Mouse (Mus musculus): ENCODE measurements around the gene Ngp. TPM values are rescaled to one million over a fixed set of nuclear protein-coding genes. Genes with fewer than 3 reads are reported as not detected.
"Not testable (repeated sequence)": the region's sequence is repeated elsewhere in the genome, so short reads cannot be mapped to it uniquely, and the experiment has no call there.

Ngp gene
- polyA plus RNA-seq, 2 experiments, result 1.5 to 5.9 TPM

DNA sequence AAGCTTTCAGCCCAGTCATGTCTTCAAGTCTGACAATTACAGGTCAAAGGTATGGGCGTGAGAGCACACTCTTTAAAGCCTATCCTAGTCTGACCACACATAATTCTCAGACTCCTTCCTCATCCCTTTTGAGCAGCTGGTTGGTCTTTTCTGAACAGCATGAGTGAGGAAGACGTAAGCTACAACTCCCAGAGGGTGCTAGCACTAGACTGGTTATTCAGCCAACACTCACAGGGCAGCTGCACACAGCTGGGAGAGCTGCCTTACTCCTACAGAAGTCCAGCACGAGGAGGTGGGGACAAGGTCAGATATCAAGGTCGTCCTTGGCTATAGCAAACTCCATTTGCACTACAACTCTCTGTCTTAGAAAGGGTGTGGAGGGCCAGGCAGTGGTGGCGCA lies 18.9 kb upstream of the Ngp start:
- Histone ChIP-seq H3K9ac (ENCODE audit: low read depth, low read length, severe bottlenecking) (no peak overlapping the region), H3K4me1 (ENCODE audit: control insufficient read depth, insufficient read depth, low read length) (no peaks in the 10 kb centered on the region), H3K27me3 (ENCODE audit: control insufficient read depth, insufficient read depth, low read length) (no peaks in the 10 kb centered on the region), H3K9me3 (ENCODE audit: control insufficient read depth, low read length) (no peaks in the 10 kb centered on the region), H3K4me2 (replicated peaks; ENCODE audit: low read depth, low read length, severe bottlenecking) (no peak overlapping the region), H3K4me3 (replicated peaks; ENCODE audit: low read length) (no peak overlapping the region), H3K27ac (replicated peaks; ENCODE audit: low read depth, low read length) (no peak overlapping the region), H3K36me3 (ENCODE audit: control insufficient read depth, insufficient read depth, low read length) (peaks cover 43% of the 10 kb centered on the region)
- 87% methylated on average over 5 of the region's 5 CpGs for WGBS
- no peak for ATAC-seq (ENCODE audit: low FRiP score, low read depth)
- TF ChIP-seq POLR2A (IDR thresholded peaks at IDR 0.05; ENCODE audit: borderline replicate concordance, extremely low read depth, insufficient read depth, insufficient read length), result no peak
- DNase-seq (ENCODE audit: low spot score), result no peak

DNA sequence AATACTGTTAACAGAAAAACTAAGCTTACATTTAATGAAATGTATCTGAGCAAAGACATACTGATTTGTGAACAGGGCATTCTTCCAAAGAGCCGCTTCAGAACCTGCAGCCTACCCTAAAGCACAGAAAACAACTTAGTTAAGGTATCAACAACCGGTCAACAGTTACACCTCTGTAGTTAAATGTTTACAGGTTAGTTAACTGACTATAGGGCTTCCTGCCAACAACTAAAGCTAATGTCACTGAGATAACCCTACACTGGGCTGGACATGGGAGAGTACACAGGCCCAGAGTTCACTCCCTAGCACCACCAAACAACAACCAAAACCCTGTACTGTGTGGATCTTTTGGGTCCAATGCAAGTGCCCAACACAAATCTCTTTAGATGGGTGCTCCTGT lies 16.8 kb upstream of the Ngp start:
- no peak for TF ChIP-seq POLR2A (IDR thresholded peaks at IDR 0.05; ENCODE audit: borderline replicate concordance, extremely low read depth, insufficient read depth, insufficient read length)
- no peak overlapping the region for H3K9ac ChIP-seq (ENCODE audit: low read depth, low read length, severe bottlenecking)
- no peak overlapping the region for H3K4me2 ChIP-seq (replicated peaks; ENCODE audit: low read depth, low read length, severe bottlenecking)
- no peak overlapping the region for H3K4me3 ChIP-seq (replicated peaks; ENCODE audit: low read length)
- H3K9me3 ChIP-seq (ENCODE audit: control insufficient read depth, low read length), result no peaks in the 10 kb centered on the region
- H3K27me3 ChIP-seq (ENCODE audit: control insufficient read depth, insufficient read depth, low read length), result no peaks in the 10 kb centered on the region
- no peak for ATAC-seq (ENCODE audit: low FRiP score, low read depth)
- WGBS, result 91% methylated on average over 2 of the region's 2 CpGs
- H3K4me1 ChIP-seq (ENCODE audit: control insufficient read depth, insufficient read depth, low read length), result peaks cover 7% of the 10 kb centered on the region
- DNase-seq (ENCODE audit: low spot score), result no peak
- H3K27ac ChIP-seq (replicated peaks; ENCODE audit: low read depth, low read length), result no peak overlapping the region
- H3K36me3 ChIP-seq (ENCODE audit: control insufficient read depth, insufficient read depth, low read length), result peaks cover 25% of the 10 kb centered on the region

GRCm38 (mm10) chr9:110403240-110403639 lies 16.3 kb upstream of the Ngp start:
- DNase-seq (ENCODE audit: low spot score); H3K4me1 ChIP-seq (ENCODE audit: control insufficient read depth, insufficient read depth, low read length); H3K9me3 ChIP-seq (ENCODE audit: control insufficient read depth, low read length); H3K4me3 ChIP-seq (replicated peaks; ENCODE audit: low read length); H3K27ac ChIP-seq (replicated peaks; ENCODE audit: low read depth, low read length); H3K9ac ChIP-seq (ENCODE audit: low read depth, low read length, severe bottlenecking); H3K27me3 ChIP-seq (ENCODE audit: control insufficient read depth, insufficient read depth, low read length); ATAC-seq (ENCODE audit: low FRiP score, low read depth); H3K4me2 ChIP-seq (replicated peaks; ENCODE audit: low read depth, low read length, severe bottlenecking): not testable (repeated sequence)
- 85% methylated on average over 4 of the region's 4 CpGs for WGBS
- H3K36me3 ChIP-seq (ENCODE audit: control insufficient read depth, insufficient read depth, low read length), result peaks cover 21% of the 10 kb centered on the region

DNA sequence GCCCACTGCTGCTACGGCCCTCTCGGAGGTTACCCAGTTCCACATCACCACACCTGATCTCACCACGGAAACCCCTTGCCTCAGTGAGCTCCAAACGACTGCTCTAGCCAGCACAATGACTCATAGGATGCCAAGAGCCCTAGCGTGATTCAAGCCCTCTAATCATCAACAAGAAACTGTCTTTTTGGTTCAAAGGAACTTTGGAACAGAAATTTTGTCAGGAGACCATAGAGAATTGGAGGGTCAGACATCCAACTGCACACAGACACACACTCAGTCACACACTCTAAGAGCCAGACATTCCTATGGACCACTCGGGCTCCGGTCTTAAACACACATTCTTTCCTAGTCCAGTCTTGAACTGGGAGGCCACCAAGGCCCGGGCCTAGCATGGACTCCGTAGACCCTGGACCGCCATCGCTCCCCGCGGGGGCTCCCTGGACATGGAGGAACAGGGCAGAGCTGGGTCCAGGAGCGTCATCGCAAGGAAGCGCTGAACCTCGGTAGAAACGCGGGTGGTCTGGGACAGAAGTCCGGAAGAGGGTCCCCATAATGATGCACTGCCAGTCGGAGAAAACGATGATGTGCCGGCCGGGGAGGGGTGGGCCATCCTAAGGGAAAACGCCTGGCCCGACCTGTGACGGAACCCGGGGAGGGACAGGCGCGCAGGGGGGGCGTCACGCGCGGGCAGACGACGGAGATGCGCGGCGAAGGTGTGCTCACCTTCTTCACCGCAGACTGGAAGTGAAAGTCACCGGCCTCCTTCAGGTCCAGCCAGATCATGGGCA lies 12.0 kb upstream of the Ngp start:
- Histone ChIP-seq H3K9ac (ENCODE audit: low read depth, low read length, severe bottlenecking) (peak overlapping the region; percentile 87), H3K27me3 (ENCODE audit: control insufficient read depth, insufficient read depth, low read length) (no peaks in the 10 kb centered on the region), H3K4me1 (ENCODE audit: control insufficient read depth, insufficient read depth, low read length) (peaks cover 7% of the 10 kb centered on the region), H3K36me3 (ENCODE audit: control insufficient read depth, insufficient read depth, low read length) (peaks cover 11% of the 10 kb centered on the region), H3K27ac (replicated peaks; ENCODE audit: low read depth, low read length) (peak overlapping the region; percentile 58), H3K4me3 (replicated peaks; ENCODE audit: low read length) (peak overlapping the region; percentile 70), H3K9me3 (ENCODE audit: control insufficient read depth, low read length) (no peaks in the 10 kb centered on the region), H3K4me2 (replicated peaks; ENCODE audit: low read depth, low read length, severe bottlenecking) (peak overlapping the region; percentile 83)
- no peak for TF ChIP-seq POLR2A (IDR thresholded peaks at IDR 0.05; ENCODE audit: borderline replicate concordance, extremely low read depth, insufficient read depth, insufficient read length)
- 1% methylated on average over 40 of the region's 41 CpGs for WGBS
- ATAC-seq (ENCODE audit: low FRiP score, low read depth) (peak; percentile 62), DNase-seq (ENCODE audit: low spot score) (no peak)

DNA sequence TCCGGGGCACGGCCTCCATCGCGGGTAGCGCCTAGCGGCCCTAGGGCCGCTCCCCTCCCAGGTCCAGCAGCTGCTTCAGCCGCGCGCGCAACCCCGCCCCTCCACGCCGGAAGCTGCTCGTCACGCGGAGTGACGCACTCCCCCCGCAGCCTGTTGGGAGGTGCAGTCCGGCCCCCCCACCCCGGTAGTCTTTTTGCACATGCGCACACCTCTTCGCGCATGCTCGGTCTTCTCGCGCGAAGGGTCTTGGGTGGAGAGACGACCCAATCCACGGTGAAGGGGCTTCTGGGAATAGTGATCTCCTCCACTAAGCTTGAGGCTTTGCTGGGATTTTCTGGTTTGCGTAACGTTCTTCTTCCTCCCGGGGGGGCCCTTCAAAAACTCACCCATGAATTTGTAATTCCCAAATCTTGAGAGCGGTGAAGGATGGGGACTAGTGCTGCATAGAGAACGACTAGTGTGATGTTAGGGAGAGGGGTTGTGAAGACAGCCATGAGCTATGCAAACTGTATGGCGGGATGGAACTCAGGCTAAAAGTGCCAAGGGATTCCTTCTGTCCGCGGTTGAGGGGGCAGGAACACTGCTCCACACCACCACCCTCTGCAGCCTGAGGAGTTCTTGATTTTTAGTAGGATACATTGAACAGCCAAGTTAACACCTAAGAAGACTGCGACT lies 11.3 kb upstream of the Ngp start, which contains the start of gene Ptpn23:
Gene Ptpn23, minus strand, starts transcription at position 115 of the 675 bp plus-strand sequence.
- under 1% methylated on average over 27 of the region's 39 CpGs for WGBS
- Histone ChIP-seq H3K4me1 (ENCODE audit: control insufficient read depth, insufficient read depth, low read length) (peaks cover 7% of the 10 kb centered on the region), H3K36me3 (ENCODE audit: control insufficient read depth, insufficient read depth, low read length) (peaks cover 11% of the 10 kb centered on the region), H3K9ac (ENCODE audit: low read depth, low read length, severe bottlenecking) (peak within 1 kb of the TSS; percentile 87), H3K27me3 (ENCODE audit: control insufficient read depth, insufficient read depth, low read length) (no peaks in the 10 kb centered on the region), H3K4me3 (replicated peaks; ENCODE audit: low read length) (peak within 1 kb of the TSS; percentile 70), H3K4me2 (replicated peaks; ENCODE audit: low read depth, low read length, severe bottlenecking) (peak within 1 kb of the TSS; percentile 83), H3K9me3 (ENCODE audit: control insufficient read depth, low read length) (no peaks in the 10 kb centered on the region), H3K27ac (replicated peaks; ENCODE audit: low read depth, low read length) (peak within 1 kb of the TSS; percentile 86)
- peak; percentile 86; the same call in 1 of the 2 replicates for TF ChIP-seq POLR2A (IDR thresholded peaks at IDR 0.05; ENCODE audit: borderline replicate concordance, extremely low read depth, insufficient read depth, insufficient read length)
- ATAC-seq (ENCODE audit: low FRiP score, low read depth) (peak; percentile 97), DNase-seq (ENCODE audit: low spot score) (peak; percentile 96)
